Mouse (Mus musculus) heart, postnatal 0 days (tissue): ENCODE measurements at regions not wholly inside any gene's neighbourhood (a gene's known extent, or its start where the extent isn't known, plus 50 kb on each side); places are given as distances from the start of the nearest gene placed in this dataset.

Source experiments
- CTCF ChIP-seq: IDR thresholded peaks from 2 replicates; pipeline ENCODE4 v1.5.1; 2016; ENCODE audit warnings: antibody characterized with exemption, control low read depth, low read depth
- EP300 ChIP-seq: IDR thresholded peaks from 2 replicates; pipeline ENCODE4 v1.6.1; 2016; ENCODE audit warnings: antibody characterized with exemption, low read depth

DNA sequence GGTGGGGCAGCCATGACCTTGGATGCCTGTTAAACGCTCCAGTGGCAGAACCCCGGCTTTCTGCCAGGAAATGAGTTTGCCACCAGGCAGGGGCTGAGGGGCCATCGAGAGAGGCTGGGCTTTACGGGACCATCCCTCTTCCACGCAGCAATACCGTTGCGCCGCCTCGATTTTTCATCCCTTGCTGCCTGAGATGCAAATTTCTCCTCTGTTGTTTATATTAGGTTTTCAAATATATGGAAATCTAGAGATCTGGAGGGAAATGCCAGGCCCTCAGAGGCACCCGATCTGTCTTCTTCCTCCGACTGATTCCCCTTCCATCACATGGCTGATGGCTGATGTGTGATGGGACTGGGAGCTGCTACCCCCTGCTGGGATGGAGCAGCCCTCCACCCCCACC is 234.4 kb downstream of the Gm26897 start:
- TF ChIP-seq CTCF (no peak), EP300 (no peak)
